Mouse (Mus musculus): ENCODE results near the gene Ankrd11. TPM values are rescaled to one million over a fixed set of nuclear protein-coding genes. Genes with fewer than 3 reads are reported as not detected.

The Ankrd11 gene
- polyA plus RNA-seq, 2 experiments = 65.3 to 83.7 TPM

GRCm38 (mm10) chr8:122987255-122987654 is 54.8 kb downstream of the Ankrd11 start:
- H3K4me1 ChIP-seq (ENCODE audit: control insufficient read depth, insufficient read depth, low read length) = peaks cover 4% of the 10 kb centered on the region
- WGBS = 66% methylated on average over 2 of the region's 2 CpGs
- no peak for ATAC-seq (ENCODE audit: low FRiP score, low read depth)

GRCm38 (mm10) chr8:122986501-122987184 is 55.4 kb downstream of the Ankrd11 start:
- Histone ChIP-seq H3K4me1 (ENCODE audit: control insufficient read depth, insufficient read depth, low read length) (peaks cover 9% of the 10 kb centered on the region), H3K27ac (replicated peaks; ENCODE audit: low read depth, low read length) (no peak overlapping the region), H3K27me3 (ENCODE audit: control insufficient read depth, insufficient read depth, low read length) (no peaks in the 10 kb centered on the region), H3K9me3 (ENCODE audit: control insufficient read depth, low read length) (no peaks in the 10 kb centered on the region), H3K9ac (ENCODE audit: low read depth, low read length, severe bottlenecking) (no peak overlapping the region), H3K4me2 (replicated peaks; ENCODE audit: low read depth, low read length, severe bottlenecking) (no peak overlapping the region), H3K36me3 (ENCODE audit: control insufficient read depth, insufficient read depth, low read length) (no peaks in the 10 kb centered on the region), H3K4me3 (replicated peaks; ENCODE audit: low read length) (no peak overlapping the region)
- WGBS = 72% methylated on average over 8 of the region's 8 CpGs
- TF ChIP-seq POLR2A (IDR thresholded peaks at IDR 0.05; ENCODE audit: borderline replicate concordance, extremely low read depth, insufficient read depth, insufficient read length) = no peak
- ATAC-seq (ENCODE audit: low FRiP score, low read depth) (no peak), DNase-seq (ENCODE audit: low spot score) (no peak)

More at GRCm38 (mm10) chr8:122987255-122987654, 54.8 kb downstream of the Ankrd11 start:
- no peaks in the 10 kb centered on the region for H3K36me3 ChIP-seq (ENCODE audit: control insufficient read depth, insufficient read depth, low read length)
- no peak overlapping the region for H3K27ac ChIP-seq (replicated peaks; ENCODE audit: low read depth, low read length)
- no peaks in the 10 kb centered on the region for H3K27me3 ChIP-seq (ENCODE audit: control insufficient read depth, insufficient read depth, low read length)
- no peak for DNase-seq (ENCODE audit: low spot score)
- H3K4me2 ChIP-seq (replicated peaks; ENCODE audit: low read depth, low read length, severe bottlenecking) = no peak overlapping the region
- H3K9me3 ChIP-seq (ENCODE audit: control insufficient read depth, low read length) = no peaks in the 10 kb centered on the region
- TF ChIP-seq POLR2A (IDR thresholded peaks at IDR 0.05; ENCODE audit: borderline replicate concordance, extremely low read depth, insufficient read depth, insufficient read length) = no peak
- no peak overlapping the region for H3K9ac ChIP-seq (ENCODE audit: low read depth, low read length, severe bottlenecking)
- H3K4me3 ChIP-seq (replicated peaks; ENCODE audit: low read length) = no peak overlapping the region

GRCm38 (mm10) chr8:122984175-122984574 is 57.9 kb downstream of the Ankrd11 start:
- H3K9ac ChIP-seq (ENCODE audit: low read depth, low read length, severe bottlenecking) = no peak overlapping the region
- no peak overlapping the region for H3K4me3 ChIP-seq (replicated peaks; ENCODE audit: low read length)
- TF ChIP-seq POLR2A (IDR thresholded peaks at IDR 0.05; ENCODE audit: borderline replicate concordance, extremely low read depth, insufficient read depth, insufficient read length) = no peak
- 86% methylated on average over 3 of the region's 3 CpGs for WGBS
- H3K4me2 ChIP-seq (replicated peaks; ENCODE audit: low read depth, low read length, severe bottlenecking) = no peak overlapping the region
- no peaks in the 10 kb centered on the region for H3K27me3 ChIP-seq (ENCODE audit: control insufficient read depth, insufficient read depth, low read length)
- no peak overlapping the region for H3K27ac ChIP-seq (replicated peaks; ENCODE audit: low read depth, low read length)
- H3K9me3 ChIP-seq (ENCODE audit: control insufficient read depth, low read length) = no peaks in the 10 kb centered on the region
- ATAC-seq (ENCODE audit: low FRiP score, low read depth) (no peak), DNase-seq (ENCODE audit: low spot score) (no peak)
- peaks cover 26% of the 10 kb centered on the region for H3K4me1 ChIP-seq (ENCODE audit: control insufficient read depth, insufficient read depth, low read length)
- no peaks in the 10 kb centered on the region for H3K36me3 ChIP-seq (ENCODE audit: control insufficient read depth, insufficient read depth, low read length)

GRCm38 (mm10) chr8:122983178-122983942 is 58.7 kb downstream of the Ankrd11 start:
- no peak for TF ChIP-seq POLR2A (IDR thresholded peaks at IDR 0.05; ENCODE audit: borderline replicate concordance, extremely low read depth, insufficient read depth, insufficient read length)
- DNase-seq (ENCODE audit: low spot score) (no peak), ATAC-seq (ENCODE audit: low FRiP score, low read depth) (no peak)
- Histone ChIP-seq H3K4me2 (replicated peaks; ENCODE audit: low read depth, low read length, severe bottlenecking) (no peak overlapping the region), H3K4me1 (ENCODE audit: control insufficient read depth, insufficient read depth, low read length) (peaks cover 29% of the 10 kb centered on the region), H3K27me3 (ENCODE audit: control insufficient read depth, insufficient read depth, low read length) (no peaks in the 10 kb centered on the region), H3K9ac (ENCODE audit: low read depth, low read length, severe bottlenecking) (no peak overlapping the region), H3K9me3 (ENCODE audit: control insufficient read depth, low read length) (no peaks in the 10 kb centered on the region), H3K27ac (replicated peaks; ENCODE audit: low read depth, low read length) (no peak overlapping the region), H3K4me3 (replicated peaks; ENCODE audit: low read length) (no peak overlapping the region), H3K36me3 (ENCODE audit: control insufficient read depth, insufficient read depth, low read length) (no peaks in the 10 kb centered on the region)
- 89% methylated on average over 19 of the region's 19 CpGs for WGBS

- Histone ChIP-seq H3K4me1 (ENCODE audit: control insufficient read depth, insufficient read depth, low read length) (peaks cover 25% of the 10 kb centered on the region), H3K36me3 (ENCODE audit: control insufficient read depth, insufficient read depth, low read length) (no peaks in the 10 kb centered on the region), H3K4me3 (replicated peaks; ENCODE audit: low read length) (no peak overlapping the region), H3K27me3 (ENCODE audit: control insufficient read depth, insufficient read depth, low read length) (no peaks in the 10 kb centered on the region), H3K9me3 (ENCODE audit: control insufficient read depth, low read length) (no peaks in the 10 kb centered on the region), H3K4me2 (replicated peaks; ENCODE audit: low read depth, low read length, severe bottlenecking) (no peak overlapping the region), H3K9ac (ENCODE audit: low read depth, low read length, severe bottlenecking) (no peak overlapping the region), H3K27ac (replicated peaks; ENCODE audit: low read depth, low read length) (no peak overlapping the region)
- no peak for TF ChIP-seq POLR2A (IDR thresholded peaks at IDR 0.05; ENCODE audit: borderline replicate concordance, extremely low read depth, insufficient read depth, insufficient read length)
- 78% methylated on average over 5 of the region's 5 CpGs for WGBS
- ATAC-seq (ENCODE audit: low FRiP score, low read depth) = no peak
- no peak for DNase-seq (ENCODE audit: low spot score)
Measured at GRCm38 (mm10) chr8:122981646-122982045, 60.4 kb downstream of the Ankrd11 start.
